Mouse (Mus musculus): Measurements from ENCODE around the gene Hist1h3h.

DNA sequence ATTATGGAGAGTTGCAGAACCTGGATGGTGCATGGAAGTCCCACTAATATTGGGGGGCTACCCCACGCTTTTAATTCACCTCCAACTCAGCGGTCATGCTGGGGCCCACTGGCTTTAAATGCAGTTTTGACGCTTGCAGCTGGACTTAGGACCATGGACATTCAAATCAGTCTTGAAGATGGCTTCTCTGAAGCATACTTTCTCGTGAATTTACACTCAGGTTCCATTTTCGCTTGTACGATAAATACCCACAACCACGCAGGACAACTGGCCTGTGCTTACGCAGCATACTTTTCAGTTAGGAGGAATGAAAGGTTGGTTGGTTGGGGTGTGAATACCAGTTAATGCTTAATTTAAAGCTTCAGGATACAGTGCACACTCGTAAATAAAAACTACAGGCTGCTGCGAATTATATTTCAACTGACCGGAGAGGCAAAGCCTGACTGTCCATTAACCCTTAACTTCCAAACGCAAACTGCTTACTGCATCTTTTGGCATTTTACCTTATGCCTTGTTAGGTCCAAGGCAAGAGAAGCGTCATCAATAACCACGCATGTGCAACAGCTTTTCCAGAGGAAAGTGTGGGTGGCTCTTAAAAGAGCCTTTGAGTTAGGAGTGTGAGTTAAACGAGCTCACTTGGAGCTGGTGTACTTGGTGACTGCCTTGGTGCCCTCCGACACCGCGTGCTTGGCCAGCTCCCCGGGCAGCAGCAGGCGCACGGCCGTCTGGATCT lies 2.2 kb upstream of the Hist1h3h start:
- no peak for TF ChIP-seq CTCF (IDR thresholded peaks at IDR 0.05; ENCODE audit: control insufficient read depth, insufficient read depth, insufficient replicate concordance, low read depth, low read length)
- no peak for TF ChIP-seq POLR2A (IDR thresholded peaks at IDR 0.05; ENCODE audit: control insufficient read depth, low read depth, low read length)

All from testis, adult 2 months (tissue).